Mouse (Mus musculus): Measurements from ENCODE around the gene Nars2.
"Not testable (repeated sequence)": the region's sequence is repeated elsewhere in the genome, so short reads cannot be mapped to it uniquely, and the experiment has no call there.

Nars2 gene

GRCm38 (mm10) chr7:96951281-96952051, at the start of gene Nars2:
Gene Nars2, plus strand, starts transcription at chr7:96951505.
- peak; percentile 98 for DNase-seq (ENCODE audit: low read depth)

DNA sequence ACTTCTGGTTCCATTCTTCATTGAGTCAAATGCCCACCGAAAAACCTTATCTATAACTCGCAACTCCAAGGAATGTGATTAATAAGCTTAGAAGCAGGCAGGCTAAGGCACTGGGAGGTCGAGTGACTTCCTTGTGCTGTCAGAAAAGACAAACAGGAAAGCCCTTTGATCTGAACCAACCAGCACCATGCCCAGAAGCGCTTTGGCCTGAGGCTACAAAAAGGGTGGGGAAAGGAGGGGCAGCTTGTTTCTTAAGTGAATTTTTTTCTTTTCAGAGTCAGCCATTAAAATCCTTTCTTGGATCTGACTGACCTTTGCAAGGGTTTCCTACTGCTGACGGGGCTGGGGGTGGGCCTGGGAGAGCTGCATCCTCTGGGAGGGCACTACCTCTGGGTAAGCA, 49.1 kb upstream of the Nars2 start:
- no peak for DNase-seq (ENCODE audit: low read depth)

DNA sequence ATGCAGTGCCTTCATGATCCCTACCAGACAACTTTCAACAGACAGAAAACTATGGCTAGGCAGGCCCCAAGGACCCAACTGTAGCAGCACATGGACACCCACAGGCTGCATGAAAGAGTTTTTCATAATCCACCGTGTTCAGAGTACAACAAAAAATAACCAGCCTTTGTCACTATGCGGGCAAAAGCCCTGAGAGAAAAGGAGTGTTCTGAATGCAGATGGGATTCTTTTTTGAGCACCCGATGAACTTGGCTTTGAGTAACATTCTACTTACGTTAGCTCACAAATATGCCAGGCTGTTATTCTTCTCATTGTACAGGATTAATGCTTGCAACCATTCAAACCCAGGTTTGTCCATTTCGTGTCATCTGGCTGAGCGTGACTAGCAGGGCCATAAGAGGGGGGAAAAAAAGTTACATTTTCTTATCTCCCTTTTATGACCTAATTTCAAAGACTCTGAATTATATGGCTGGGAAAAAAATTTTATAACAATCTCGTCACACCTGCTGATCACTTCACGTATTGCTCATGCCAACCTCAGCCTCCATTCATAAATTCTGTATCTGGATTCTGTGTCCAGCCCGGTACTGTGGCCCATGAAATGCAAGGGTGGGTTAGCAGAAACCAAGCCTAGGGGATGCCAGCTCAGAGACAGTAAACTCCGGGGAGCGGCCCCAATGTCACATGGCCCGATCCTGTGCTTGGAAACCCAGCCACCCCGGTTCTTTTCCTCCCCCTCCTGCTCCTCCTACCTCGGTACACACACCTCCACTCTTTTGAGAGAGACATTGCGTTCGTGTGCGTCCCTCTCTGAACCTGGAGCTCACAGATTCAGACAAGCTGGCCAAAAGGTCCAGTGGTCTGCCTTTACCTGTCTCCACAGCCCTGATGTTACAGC, 48.0 kb upstream of the Nars2 start:
- no peak for DNase-seq (ENCODE audit: low read depth)

DNA sequence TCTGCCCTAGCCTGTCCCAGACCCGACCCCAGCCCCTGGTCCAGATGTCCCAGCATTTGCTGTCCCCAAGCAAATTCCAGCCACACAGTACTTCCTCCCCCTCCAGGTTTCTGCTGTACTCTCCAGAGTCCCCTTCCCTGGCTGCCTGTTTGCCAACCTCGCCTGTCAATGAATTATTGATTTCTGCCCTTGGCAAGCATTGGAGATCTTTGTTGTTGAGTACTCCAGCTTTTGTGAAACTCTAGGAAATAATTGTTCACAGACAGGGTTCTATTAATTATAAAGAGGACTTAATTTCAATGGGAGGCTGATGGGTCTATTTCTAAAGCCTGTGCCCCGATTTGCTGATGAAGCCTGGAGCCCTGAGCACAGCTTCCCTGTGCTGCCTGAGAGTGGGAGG, 46.9 kb upstream of the Nars2 start:
- no peak for DNase-seq (ENCODE audit: low read depth)

DNA sequence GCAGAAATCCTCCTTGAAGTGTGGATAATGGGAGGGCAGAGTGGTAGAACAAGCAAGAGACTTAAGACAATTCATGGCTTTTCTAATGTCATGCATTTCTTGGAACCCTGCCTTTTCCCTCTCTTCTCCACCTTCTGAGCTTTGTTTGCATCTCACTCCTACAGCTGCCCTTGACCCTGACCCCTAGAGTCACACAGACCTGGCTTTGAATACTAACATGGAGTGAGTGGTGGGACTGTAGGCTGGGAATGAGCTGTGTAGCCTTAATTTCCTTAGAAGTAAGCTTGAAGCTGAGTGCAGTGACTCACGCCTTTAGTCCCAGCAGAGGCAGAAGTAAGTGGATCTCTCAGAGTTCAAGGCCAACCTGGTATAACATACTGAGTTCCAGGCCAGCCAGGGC, 46.4 kb upstream of the Nars2 start:
- no peak for DNase-seq (ENCODE audit: low read depth)

- DNase-seq (ENCODE audit: low read depth), result no peak
These were observed 45.9 kb upstream of the Nars2 start for GRCm38 (mm10) chr7:96905422-96905821.

DNA sequence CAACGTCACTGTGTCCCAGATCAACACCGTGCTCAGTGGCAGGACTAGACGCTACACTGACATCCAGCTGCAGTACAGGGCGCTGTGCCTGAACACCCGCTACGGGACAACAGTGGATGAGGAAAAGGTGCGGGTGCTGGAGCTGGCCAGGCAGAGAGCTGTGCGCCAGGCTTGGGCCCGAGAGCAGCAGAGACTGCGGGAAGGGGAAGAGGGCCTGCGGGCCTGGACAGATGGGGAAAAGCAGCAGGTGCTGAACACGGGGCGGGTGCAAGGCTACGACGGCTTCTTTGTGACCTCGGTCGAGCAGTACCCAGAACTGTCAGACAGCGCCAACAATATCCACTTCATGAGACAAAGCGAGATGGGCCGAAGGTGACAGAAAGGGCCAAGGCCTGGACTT, 45.1 kb upstream of the Nars2 start:
- no peak for DNase-seq (ENCODE audit: low read depth)

DNA sequence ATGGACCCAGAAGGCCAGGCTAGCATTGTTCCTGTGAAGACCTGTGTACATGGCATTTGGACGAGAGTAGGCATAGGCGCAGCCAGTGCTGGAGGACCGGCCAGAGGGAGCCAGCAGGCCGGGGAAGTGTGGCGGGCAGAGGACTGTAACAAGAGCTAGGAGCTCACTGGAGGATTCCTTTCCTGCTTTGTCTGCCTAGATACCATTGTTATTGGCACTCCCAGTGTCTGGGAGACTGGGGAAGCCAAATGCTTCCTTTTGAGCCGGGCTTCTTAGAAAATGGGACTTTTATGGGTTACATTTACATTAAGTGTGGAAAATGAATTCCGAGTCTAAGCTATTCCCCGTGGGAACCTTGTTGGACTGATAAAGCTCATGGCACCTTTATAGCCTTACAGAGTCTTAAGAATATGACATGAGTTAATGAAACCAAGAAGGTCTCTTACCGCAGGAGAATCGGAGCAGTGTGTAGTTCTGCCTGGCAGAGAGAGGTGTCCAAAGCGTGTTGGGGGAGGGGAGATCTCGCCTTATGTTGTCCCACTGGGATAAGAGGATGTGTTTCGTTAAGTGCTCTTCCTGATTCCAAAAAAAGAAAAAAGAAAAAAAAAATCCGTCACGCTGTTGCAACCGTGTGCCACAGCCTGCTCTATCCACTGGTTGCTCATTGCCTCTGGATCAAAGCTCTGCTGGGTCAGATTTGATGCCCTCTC, 43.2 kb upstream of the Nars2 start:
- DNase-seq (ENCODE audit: low read depth), result no peak

DNA sequence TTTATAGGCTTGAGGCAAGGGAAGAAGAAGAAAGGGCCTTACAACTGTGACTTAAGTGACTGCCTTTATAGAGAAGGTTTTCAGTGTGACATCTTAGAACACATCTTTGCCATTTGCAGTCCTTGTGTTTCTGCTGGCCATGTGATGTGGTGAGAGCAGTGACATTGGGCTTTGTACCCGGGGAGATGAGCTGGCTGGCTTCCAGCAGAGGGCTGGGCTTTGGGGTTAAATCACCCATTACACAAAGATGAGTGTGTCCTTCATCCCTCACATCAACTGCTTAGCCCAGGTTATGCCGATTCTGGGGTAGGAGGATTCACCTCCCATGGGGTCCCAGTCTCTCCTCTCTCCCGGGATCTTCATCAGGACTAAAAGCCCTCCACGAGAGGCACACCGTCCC, 41.4 kb upstream of the Nars2 start:
- no peak for DNase-seq (ENCODE audit: low read depth)

DNA sequence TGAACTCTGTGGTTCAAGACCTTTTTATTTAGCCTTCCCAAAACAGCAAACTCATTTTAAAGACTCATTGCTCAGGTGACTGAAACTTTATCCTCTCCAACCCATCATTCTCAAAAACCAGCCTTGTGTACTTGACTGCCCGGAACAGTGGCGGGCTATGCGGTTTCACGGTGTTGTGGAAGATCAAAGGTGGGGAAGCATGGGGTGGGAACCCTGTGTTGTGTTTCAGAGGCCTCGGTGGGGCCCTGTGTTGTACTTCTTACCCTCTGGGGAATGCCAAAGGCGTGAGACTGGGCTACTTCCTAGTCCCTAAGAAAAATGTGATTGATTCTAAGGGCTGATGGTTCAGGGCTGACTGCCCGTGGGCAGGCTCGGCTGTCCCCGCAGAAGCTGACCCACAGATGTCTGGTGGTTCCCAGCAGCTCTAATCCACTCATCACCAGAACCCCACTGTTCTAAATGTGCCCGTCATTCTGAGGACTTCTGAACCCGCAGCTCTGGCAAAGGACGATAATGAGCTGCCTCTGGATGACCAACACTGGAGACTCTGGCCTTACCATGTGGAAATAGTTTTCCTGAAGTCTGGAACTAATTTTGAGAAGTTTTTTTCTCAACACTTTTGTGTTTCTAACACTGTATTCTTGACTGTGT, 40.9 kb upstream of the Nars2 start:
- no peak for DNase-seq (ENCODE audit: low read depth)

- DNase-seq (ENCODE audit: low read depth), result peak; percentile 70
These were observed 37.3 kb upstream of the Nars2 start for GRCm38 (mm10) chr7:96914031-96914430.

- peak; percentile 61 for DNase-seq (ENCODE audit: low read depth)
These were observed 35.7 kb upstream of the Nars2 start for GRCm38 (mm10) chr7:96915452-96916105.

DNA sequence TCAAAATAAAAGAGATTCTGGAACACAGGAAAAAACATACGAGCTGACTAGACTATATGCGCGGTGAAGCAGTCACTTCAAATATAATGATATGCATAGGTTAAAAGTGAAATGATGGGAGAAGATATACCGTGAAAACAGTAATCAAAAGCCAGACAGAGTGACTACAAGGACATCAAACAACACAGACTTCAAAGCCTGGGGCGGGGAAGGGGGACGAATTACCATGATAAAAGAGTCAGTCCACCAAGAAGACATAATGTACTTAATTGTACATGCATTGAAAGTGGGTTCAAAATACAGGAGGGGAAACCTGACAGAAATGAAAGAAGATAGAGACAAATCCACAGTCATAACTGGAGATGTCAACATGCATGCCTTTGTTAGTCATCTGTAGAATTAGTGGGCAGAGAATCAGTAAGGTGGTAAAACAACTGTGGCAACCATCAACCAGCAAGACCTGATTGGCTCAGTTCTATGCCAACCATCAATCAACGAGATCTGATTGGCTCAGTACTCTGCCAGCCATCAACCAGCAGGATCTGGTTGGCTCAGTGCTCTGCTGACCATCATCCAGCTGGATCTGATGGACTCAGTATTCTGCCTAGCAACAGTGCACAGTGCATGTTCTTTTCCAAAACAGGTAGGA, 30.7 kb upstream of the Nars2 start:
- DNase-seq (ENCODE audit: low read depth), result no peak

GRCm38 (mm10) chr7:96922927-96923326, 28.4 kb upstream of the Nars2 start:
- DNase-seq (ENCODE audit: low read depth), result no peak

DNA sequence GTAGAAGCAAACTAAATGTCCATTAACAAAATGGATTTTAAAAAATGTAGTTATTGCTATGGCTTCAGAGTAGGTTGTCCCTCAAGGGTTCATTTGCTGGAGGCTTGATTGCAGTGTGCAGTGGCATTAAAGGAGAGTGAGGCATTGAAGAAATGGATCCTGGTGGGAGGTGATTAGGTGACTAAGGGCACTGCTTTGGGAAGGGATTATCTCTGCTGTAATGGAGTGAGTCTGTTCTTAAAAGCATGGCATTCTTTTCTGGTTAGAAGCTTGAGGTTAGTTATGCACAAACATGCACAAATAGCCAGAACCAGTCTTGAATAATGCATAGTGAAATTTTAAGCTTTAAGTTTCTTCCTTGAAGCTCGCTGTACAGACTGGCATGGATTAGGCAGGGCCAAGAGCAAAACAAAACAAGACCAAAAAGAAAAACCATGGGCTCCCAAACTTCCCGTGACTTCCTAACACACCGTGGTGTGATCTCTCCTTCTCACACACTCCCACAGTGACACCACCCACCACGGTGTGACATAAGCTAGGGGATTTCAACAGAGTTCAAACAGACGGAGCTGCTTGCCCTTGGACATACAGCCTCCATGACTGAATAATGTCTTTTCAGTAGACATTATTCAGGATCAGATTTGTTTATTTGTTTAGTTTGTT, 7.5 kb upstream of the Nars2 start:
- DNase-seq (ENCODE audit: low read depth), result no peak

DNA sequence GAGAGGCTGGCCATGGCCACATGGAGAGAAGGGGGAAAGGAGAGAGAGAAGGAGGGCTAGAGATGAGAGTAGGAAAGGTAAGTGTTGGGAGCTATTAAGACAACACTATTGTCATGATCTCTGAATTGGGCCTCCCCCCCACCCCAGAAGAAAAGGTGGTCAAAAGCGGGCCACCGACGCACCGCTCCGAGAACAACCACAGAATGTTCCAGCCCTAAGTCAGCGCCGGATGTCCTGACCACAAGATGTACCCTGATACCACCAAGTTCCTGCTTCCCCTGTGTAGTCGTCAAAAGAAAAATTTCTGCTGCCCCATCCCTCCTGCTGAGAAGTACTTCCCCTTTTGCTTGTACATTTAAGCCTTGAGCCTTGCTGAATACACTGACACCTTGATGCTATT, 4.8 kb upstream of the Nars2 start:
- not testable (repeated sequence) for DNase-seq (ENCODE audit: low read depth)

- no peak for DNase-seq (ENCODE audit: low read depth)
These were observed 789 bp downstream of the Nars2 start for GRCm38 (mm10) chr7:96952094-96952493.

- no peak for DNase-seq (ENCODE audit: low read depth)
These were observed 7.9 kb downstream of the Nars2 start for GRCm38 (mm10) chr7:96959168-96959567.

DNA sequence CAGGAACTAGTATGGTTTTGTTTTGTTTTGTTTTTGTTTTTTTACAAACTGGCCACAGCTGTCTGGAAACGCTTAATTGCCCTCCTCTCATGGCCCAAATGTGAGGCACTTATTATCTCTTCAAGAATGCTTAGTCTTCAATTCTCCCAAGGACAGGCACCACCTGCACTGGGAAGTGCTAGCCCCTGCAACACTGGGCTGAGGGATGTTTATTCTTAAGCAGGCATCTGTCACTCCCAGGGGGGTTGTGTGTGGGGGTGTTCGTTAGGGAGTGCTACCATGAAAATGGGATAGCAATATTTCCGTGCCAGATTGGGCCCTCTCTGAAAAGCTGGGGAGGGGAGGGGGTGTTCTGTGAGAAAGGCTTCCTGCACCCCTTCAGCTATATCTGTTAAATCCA, 15.9 kb downstream of the Nars2 start:
- no peak for DNase-seq (ENCODE audit: low read depth)

DNA sequence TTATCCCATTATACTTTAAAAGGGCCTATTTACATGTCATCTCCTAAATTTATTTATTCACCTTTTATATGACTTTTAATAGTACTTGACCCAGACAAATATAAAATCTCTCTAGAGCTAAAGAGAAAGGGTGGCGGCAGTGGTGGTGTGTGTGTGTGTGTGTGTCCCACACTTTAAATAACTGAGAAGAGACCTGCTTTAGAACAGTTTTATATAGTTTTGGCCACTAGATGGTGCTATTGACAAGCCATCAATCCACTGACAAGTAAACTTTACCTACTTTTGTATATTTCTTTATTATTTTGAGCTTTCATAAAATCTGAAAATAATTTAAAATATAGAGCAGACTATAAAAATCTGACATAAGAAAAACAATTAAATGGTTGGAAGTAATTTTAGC, 19.1 kb downstream of the Nars2 start:
- peak; percentile 52 for DNase-seq (ENCODE audit: low read depth)

Measured in c-Kit-positive CD71-negative TER-119-negative erythroid progenitor cells, embryonic 14.5 days (primary cell).